Mouse (Mus musculus) myocyte (in vitro differentiated cells): ENCODE measurements around the gene Add1.

ENCODE experiments used
- CEBPB ChIP-seq: IDR thresholded peaks from 2 replicates; pipeline ENCODE4 v1.6.1; 2011; ENCODE audit warnings: mild to moderate bottlenecking, moderate library complexity; ENCODE audit not compliant: poor library complexity, insufficient read depth, severe bottlenecking
- E2F4 ChIP-seq: IDR thresholded peaks from one replicate; pipeline ENCODE4 v1.6.1; 2011; ENCODE audit warnings: mild to moderate bottlenecking, control low read depth, moderate library complexity; ENCODE audit not compliant: insufficient read depth
- MAX ChIP-seq: IDR thresholded peaks from one replicate; pipeline ENCODE4 v1.6.1; 2011; ENCODE audit warnings: low read depth, mild to moderate bottlenecking, control low read depth
- MYOD1 ChIP-seq, 3 experiments: IDR thresholded peaks; one replicate each; pipeline ENCODE4 v1.6.1; 2011; ENCODE audit warnings: control low read depth in 2 of 3, low read depth in 2 of 3, mild to moderate bottlenecking in 2 of 3, moderate library complexity in 1 of 3; ENCODE audit not compliant: insufficient read length in 2 of 3, control insufficient read depth in 1 of 3
- MYOG ChIP-seq, 3 experiments: IDR thresholded peaks; one replicate each; pipeline ENCODE4 v1.6.1; 2011; ENCODE audit warnings: control low read depth in 2 of 3, low read depth in 2 of 3, mild to moderate bottlenecking in 2 of 3; ENCODE audit not compliant: insufficient read length in 2 of 3, control insufficient read depth in 1 of 3, insufficient read depth in 1 of 3
- POLR2A ChIP-seq: IDR thresholded peaks from one replicate; pipeline ENCODE4 v1.6.1; 2011; ENCODE audit warnings: low read depth, mild to moderate bottlenecking, control low read depth, moderate library complexity; ENCODE audit not compliant: insufficient read length
- REST ChIP-seq: IDR thresholded peaks from one replicate; pipeline ENCODE4 v1.6.1; 2011; ENCODE audit warnings: mild to moderate bottlenecking, control low read depth, moderate library complexity; ENCODE audit not compliant: insufficient read depth, insufficient read length
- SRF ChIP-seq: IDR thresholded peaks from one replicate; pipeline ENCODE4 v1.6.1; 2011; ENCODE audit warnings: low read depth; ENCODE audit not compliant: control insufficient read depth, insufficient read length
- TCF3 ChIP-seq: IDR thresholded peaks from one replicate; pipeline ENCODE4 v1.6.1; 2011; ENCODE audit warnings: low read depth, control low read depth; ENCODE audit not compliant: insufficient read length

DNA sequence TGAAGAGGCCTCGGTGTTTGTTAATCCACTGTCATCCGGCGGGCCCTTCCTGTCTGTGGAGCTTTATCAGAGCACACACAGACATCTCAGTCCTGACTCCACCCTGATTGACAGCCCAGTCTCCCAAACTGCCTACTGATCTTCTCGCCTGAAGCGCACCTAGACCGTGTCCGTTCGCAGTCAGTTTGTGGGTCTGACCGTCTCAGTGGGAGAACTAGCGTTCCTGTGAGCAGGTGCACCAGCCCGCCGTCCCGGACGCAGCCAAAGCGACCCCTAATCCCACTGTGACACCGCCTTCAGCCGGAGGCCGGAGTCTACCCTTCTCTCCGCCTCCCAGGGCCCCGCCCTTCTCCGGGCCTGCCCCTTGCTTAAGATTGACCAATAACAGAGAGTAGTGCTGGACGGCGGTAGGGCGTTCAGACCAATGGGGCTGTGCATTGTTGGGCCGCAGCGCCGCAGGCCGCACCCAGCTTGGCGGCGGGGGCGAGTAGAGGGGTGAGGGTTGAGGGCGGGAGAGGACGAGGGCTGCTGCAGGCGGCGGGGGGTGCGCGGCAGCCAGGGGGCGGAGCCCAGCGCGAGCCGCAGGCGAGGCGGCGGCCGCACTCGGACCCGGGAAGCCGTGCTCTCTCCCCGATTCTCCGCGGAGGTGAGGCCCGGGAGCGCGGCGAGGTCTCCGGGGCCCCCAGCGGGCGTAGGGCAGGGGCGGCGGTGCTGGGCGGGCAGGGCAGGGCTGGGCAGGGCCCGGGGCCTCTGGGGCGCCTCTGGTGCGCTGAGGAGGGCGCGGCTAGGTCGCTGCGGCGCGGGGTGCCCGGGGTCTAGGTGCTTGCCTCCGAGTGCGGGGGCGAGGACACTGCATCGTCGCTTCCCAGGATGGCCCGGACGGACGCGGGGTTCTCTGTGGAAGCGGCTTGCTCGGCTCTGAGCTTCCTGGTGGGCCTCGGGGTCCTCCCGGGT lies at the start of gene Add1:
- TF ChIP-seq POLR2A (peak; percentile 87), MYOG (IDR thresholded peaks at IDR 0.05; ENCODE audit: control insufficient read depth in 1 of 3, insufficient read depth in 1 of 3, insufficient read length in 2 of 3, low read depth in 2 of 3) (peak in 2 of 3 experiments; percentile 20 to 30), CEBPB (no peak), MAX (no peak), TCF3 (no peak), MYOD1 (IDR thresholded peaks at IDR 0.05; ENCODE audit: control insufficient read depth in 1 of 3, insufficient read length in 2 of 3, low read depth in 2 of 3) (peak in 2 of 3 experiments; percentile 30 to 57), E2F4 (peak; percentile 12), REST (no peak), SRF (no peak)
